Mouse (Mus musculus) liver, adult 2 months (tissue): ENCODE measurements at regions not wholly inside any gene's neighbourhood (a gene's known extent, or its start where the extent isn't known, plus 50 kb on each side); places are given as distances from the start of the nearest gene placed in this dataset.

Source experiments
- CTCF ChIP-seq: fragments of 200-500 bp; IDR thresholded peaks from 2 replicates; pipeline ENCODE4 v1.5.1; 2011; ENCODE audit warnings: low read depth, low read length, control low read depth
- POLR2A ChIP-seq: fragments of 200-500 bp; IDR thresholded peaks from 2 replicates; pipeline ENCODE4 v1.6.1; 2011; ENCODE audit warnings: low read length, control low read depth; ENCODE audit not compliant: insufficient read depth; ENCODE audit errors: extremely low read depth

DNA sequence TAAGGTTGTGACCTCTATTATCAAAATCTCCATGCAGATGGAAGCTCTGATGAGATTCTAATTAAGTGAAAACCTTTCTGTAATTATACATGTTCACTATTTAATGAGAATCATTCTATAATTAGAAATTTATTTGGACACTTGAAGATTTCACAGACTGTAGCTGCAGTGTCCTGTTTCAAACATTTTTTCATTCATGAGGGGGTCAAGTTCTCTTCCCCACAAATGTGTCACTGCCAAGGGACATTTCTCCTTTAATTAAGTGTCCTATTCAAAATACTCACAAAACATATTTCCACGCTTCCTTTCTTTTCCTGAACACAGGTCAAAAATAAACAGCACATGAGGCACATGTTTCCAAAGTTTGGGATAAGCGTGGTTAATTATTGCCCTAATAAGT lies 1159.9 kb upstream of the Tenm3 start:
- TF ChIP-seq CTCF (no peak), POLR2A (no peak)
